Mouse (Mus musculus) erythroblast, embryonic 14.5 days (primary cell): ENCODE data around the gene Camk1d.

Experiments used
- GATA1 ChIP-seq: IDR thresholded peaks from 2 replicates; pipeline ENCODE4 v1.6.1; 2012; ENCODE audit warnings: low read length, inconsistent platforms, mixed read lengths
- TAL1 ChIP-seq: IDR thresholded peaks from 3 replicates; pipeline ENCODE4 v1.6.1; 2012; ENCODE audit warnings: low read length, inconsistent platforms, mixed read lengths

- TF ChIP-seq GATA1 = no peak
- TF ChIP-seq TAL1 = no peak
Observed at GRCm38 (mm10) chr2:5286189-5287043, 427.9 kb downstream of the Camk1d start.
